Comparison of ENCODE assay signal across 26 mouse cellular contexts in the genomic region with DNA sequence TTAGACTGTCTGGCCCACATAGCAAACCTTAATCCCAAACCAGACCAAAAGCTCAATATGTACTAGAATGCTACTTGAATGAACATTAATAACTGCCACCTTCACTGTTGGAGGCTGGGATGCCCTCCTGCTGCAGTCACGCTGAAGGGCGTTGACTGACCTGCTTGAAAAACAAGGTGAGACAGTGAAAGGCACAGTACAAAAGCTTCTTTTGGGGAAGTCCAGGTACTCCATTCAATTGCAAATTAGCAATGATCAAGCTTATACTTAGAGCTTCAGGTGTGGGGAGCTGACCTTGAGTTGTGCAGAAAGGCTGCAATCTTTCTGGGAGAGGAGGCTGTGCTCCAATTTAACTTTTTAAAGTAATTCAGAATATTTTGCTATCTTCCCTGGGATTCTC. TPM values are rescaled to one million over a fixed set of nuclear protein-coding genes. Genes with fewer than 3 reads are reported as not detected.
"Had no signal": no experiment of that assay in that cellular context is flagged by ENCODE, and none has a peak within 500 bp of the region (broad histone marks: within the 10 kb centered on the region; RNA-seq: fewer than 3 reads in every experiment).

No protein-coding gene starts in this region.

- H3K4me3 ChIP-seq: midbrain, embryonic 10.5 days; midbrain, embryonic 12.5 days; myocyte; neural tube, embryonic 13.5 days; neural tube, embryonic 15.5 days had no signal

- DNase-seq: lung, adult 18-20 months; lung, embryonic 14.5 days; lung, postnatal 10 days; lung, postnatal 4 days; midbrain, embryonic 14.5 days; retina, postnatal 1 day; right cerebral cortex, adult 18-20 months; right cerebral cortex, postnatal 25 days; right cerebral cortex, postnatal 4 days; spleen, adult 18-20 months; thymus, adult 18-20 months; thymus, postnatal 25 days; thymus, postnatal 4 days had no signal

- H3K4me1 ChIP-seq: midbrain, embryonic 10.5 days; midbrain, embryonic 12.5 days; neural tube, embryonic 13.5 days; neural tube, embryonic 15.5 days had no signal

- H3K27ac ChIP-seq: midbrain, embryonic 10.5 days; midbrain, embryonic 12.5 days; neural tube, embryonic 13.5 days; neural tube, embryonic 15.5 days had no signal

- H3K36me3 ChIP-seq: midbrain, embryonic 10.5 days; midbrain, embryonic 12.5 days; neural tube, embryonic 13.5 days; neural tube, embryonic 15.5 days had no signal

- H3K9ac ChIP-seq: lung, embryonic 14.5 days; midbrain, embryonic 12.5 days; neural tube, embryonic 13.5 days; neural tube, embryonic 15.5 days had no signal

- H3K27me3 ChIP-seq: midbrain, embryonic 12.5 days; neural tube, embryonic 13.5 days; neural tube, embryonic 15.5 days had no signal

RNA-seq across cellular contexts. Expression of a gene that starts 32.3 kb away (rescaled TPM):
- total RNA-seq: megakaryocyte, adult 5-6 weeks; megakaryocyte-erythroid progenitor cell, adult 5-6 weeks had no signal
- polyA plus RNA-seq: lung, embryonic 14.5 days; lung, embryonic 16.5 days; midbrain, embryonic 10.5 days; midbrain, embryonic 14.5 days; midbrain, embryonic 16.5 days; myocyte; neural tube, embryonic 13.5 days; neural tube, embryonic 15.5 days; small intestine, adult 2 months; stomach, embryonic 14.5 days; thymus, postnatal 0 days; urinary bladder, adult 2 months had no signal
